Mouse (Mus musculus) monocyte, adult 59 days (primary cell): ENCODE results near the gene Rbm46. TPM values are rescaled to one million over a fixed set of nuclear protein-coding genes. Genes with fewer than 3 reads are reported as not detected.

ENCODE experiments used
- total RNA-seq, 2 experiments: library from RNA; stranded (reverse); gene quantifications; one replicate each; pipeline ENCODE4 v1.2.4; 2023

The Rbm46 gene
- total RNA-seq = not detected

GRCm38 (mm10) chr3:82876372-82876739 is at the start of gene Rbm46:
Gene Rbm46 (minus strand): TSS chr3:82876483.

DNA sequence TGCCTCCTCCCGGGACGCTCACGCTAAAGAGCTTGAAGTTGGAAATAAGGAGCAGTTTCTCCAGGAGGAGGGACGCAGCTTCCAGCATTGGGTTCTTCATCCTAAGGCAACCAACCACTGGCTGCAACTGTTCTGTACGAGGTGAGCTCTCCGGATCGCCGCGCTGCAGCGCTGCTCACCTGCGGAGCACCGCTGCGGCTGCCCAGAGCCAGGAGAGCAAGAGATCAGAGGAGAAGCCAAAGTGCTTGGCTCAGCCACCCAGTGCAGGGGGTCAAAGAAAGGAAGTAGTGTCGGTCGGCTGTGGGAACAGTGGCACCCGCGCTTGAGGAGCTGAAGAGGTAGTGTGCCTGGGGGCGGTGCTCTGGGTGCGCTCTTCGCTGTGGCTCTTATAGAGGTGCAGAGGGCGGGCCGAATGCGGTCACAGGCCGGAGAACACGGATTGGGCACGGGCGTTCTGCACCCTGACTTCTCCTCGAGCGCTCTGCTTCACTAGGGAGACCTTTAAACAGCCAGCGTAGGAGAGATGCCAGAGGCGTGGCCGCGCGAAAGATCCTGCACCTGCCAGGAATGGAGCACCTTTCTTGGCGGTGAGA is 27.4 kb upstream of the Rbm46 start, which contains the start of gene Lrat:
Gene Lrat, minus strand, starts transcription at position 361 of the 593 bp plus-strand sequence.

Other genes with a start within 250 kb of the Rbm46 start
- gene Lrat, start 27.5 kb upstream of the Rbm46 start, total RNA-seq = not detected
- gene Fgg, start 131.2 kb upstream of the Rbm46 start, total RNA-seq = not detected
- gene Fga, start 149.6 kb upstream of the Rbm46 start, total RNA-seq = not detected
- not detected for gene Fgb, start 173.4 kb upstream of the Rbm46 start, total RNA-seq
- gene Plrg1, start 179.0 kb upstream of the Rbm46 start, total RNA-seq = 10 to 100 TPM; 31.2 to 38.2 TPM